Mouse (Mus musculus) inflammation-experienced regulatory T-cells, adult 6 months (primary cell): ENCODE measurements around the gene Gm20388. TPM values are rescaled to one million over a fixed set of nuclear protein-coding genes. Genes with fewer than 3 reads are reported as not detected.

ENCODE experiments used
- ATAC-seq: one replicate; pipeline ENCODE4 v1.8.0; 2017
- polyA plus RNA-seq, 3 experiments: library from polyadenylated mRNA; unstranded; fragments of 100-300 nt; shearing (Covaris generic); gene quantifications; one replicate each; pipeline ENCODE4 v1.2.1; 2017

The Gm20388 gene
- polyA plus RNA-seq, 3 experiments from 2014 or later, result 10.8 to 14.1 (median 11.8) TPM

DNA sequence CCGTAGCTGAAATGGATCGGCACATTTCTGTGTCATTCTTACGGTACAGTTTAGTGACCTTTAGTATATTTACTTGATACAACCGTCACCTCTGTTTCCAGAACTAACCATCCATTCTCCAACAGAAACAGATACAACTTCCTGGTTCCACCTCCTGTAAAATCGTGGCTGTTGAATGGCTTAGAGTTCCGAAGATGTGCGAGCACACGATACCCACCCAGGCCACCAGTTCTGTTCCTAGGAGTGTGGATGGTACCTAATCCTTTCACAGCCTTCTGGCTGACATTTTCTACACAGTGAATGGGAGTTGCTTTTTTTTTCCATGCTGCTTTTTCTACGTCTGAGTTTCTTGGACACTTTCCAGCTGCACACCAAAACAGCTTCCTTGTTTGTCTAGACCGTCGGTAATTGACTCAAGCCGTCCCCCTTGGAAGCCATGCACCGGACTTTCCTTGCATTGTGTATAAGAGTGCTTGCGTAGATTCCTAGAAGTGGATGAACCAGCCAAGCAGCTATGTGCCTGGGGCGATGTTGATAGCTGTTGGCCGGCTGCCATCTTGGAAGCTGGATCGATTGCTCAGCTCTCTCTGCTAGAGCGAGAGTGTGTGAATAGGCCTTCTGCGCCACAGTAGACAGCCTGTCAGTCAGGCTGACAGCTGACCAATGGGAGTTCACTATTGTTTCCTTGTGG lies 2533.6 kb downstream of the Gm20388 start:
- ATAC-seq, result peak; percentile 36

- no peak for ATAC-seq
Observed at GRCm38 (mm10) chr8:122445203-122445602, 2534.6 kb downstream of the Gm20388 start.

DNA sequence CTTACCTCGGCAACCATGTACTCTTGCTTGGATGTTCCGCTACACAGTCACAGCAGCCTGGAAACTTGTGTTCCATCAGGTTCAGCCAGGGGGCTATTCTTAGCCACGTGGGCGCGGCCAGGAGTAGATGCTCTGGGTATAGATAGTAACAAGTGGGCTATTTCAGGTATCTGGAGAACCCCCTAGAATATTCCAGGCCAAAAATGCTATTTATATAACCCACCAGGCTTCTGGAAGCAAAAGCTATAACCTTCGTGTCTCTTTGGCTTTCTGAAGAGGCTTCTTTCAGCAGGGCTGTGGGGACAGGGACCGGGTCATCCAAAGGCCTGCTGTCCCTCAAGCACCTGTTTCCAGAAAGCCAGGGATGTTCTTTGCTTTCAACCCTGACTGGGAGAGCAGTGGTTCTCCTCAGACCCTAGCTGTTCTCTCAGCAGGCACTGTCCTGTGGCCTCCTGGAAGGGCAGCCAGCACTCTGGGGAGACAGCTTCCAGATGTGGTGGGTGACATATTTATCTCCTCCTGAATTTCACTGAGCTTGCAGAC lies 2540.6 kb downstream of the Gm20388 start:
- ATAC-seq, result no peak

- ATAC-seq, result no peak
Observed at GRCm38 (mm10) chr8:122452154-122452553, 2541.5 kb downstream of the Gm20388 start.

DNA sequence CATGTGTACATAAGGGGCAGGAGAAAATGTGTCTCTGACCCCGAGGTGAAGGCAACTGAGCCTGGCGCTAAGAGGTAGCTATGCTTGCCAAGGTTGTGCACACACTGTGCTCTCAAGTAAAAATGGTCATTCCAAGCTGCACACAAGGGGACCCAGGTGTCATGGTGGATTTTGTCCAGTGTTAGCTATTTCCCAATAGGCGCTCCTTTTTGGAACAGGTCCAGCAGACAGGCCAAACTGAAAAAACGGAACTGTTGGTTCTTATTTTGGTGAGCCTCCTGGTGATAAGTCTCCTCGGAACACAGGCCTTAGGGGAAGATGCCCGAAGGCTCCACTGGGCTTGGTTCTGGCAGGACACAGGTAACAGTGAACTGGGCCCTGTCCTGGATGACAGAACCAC lies 2543.8 kb downstream of the Gm20388 start:
- ATAC-seq, result no peak

- no peak for ATAC-seq
Observed at GRCm38 (mm10) chr8:122457171-122457570, 2546.5 kb downstream of the Gm20388 start.

DNA sequence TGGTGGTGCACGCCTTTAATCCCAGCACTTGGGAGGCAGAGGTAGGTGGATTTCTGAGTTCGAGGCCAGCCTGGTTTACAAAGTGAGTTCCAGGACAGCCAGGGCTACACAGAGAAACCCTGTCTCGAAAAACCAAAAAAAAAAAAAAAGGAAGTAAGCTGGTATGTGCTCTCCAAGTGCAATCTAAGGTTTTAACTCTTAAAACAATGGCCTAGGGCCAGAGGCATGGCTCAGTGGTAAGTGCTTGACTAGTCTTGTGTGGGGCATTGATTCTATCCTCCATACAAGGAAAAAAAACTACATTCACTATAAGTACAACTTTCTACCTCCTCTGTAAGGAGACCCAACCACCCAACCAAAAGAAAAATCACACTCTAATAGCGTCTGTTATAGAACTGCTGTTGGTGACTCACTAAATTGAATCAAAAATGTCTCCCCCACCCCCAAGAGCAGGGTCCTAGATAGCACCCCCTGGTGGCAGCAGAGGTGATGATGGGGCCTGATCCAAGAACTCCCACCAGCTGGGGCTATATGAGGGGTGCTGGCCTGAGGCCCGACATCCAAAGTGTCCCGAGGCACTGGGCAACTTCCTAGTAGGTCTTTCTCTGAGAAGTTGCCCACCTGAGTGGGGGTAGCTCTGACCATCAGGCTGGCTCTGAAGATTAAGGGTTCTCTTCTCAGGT lies 2548.7 kb downstream of the Gm20388 start:
- no peak for ATAC-seq

- peak; percentile 66 for ATAC-seq
Observed at GRCm38 (mm10) chr8:122459990-122460389, 2549.3 kb downstream of the Gm20388 start.

DNA sequence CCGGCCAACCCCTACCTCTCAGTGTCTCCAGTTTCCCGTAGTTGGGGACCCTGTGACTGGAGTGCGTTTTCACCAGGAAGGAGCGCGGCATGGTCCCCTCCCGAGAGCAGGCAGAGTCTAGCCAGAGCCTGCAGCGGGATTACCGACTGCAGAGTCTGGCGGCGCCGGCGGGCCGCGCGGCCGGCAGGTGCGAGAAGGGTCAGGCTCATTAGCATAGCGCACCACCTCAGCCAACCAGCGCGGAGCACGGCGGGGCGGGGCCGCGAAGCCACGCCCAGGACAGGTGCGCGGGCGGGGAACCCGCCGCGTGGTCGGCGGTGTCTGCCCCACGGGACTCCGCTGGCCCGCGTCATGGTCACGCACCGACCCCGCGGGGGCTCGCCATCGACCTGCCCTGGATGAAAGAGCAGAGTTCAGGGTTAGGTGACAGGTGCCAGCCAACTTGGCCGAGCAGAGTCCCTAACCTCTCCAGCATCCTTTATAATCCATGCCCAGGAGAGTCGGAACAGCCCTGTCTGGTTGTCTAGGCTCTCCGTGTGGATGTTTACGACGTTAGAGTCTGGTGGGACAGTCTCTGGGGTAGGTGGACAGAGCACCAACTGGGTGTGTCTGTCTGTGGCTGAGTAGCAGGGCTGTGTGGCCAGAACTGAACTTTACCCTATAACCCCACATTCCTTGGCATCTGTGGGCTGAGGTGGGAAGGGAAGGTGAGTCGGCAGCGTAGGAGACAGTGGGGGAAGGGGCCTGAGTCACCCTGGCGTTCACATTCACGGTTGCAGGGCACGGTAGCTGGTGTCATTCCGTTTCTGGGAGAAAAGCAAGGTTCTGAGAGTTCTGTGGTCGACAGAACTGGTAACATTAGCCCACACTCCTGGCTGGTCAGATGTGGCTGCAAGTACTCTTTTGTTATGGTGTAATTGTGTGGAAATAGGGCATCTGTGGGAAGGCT lies 2550.2 kb downstream of the Gm20388 start, which contains the start of gene Snai3:
Gene Snai3, minus strand, starts transcription at position 210 of the 949 bp plus-strand sequence.
- peak; percentile 40 for ATAC-seq

DNA sequence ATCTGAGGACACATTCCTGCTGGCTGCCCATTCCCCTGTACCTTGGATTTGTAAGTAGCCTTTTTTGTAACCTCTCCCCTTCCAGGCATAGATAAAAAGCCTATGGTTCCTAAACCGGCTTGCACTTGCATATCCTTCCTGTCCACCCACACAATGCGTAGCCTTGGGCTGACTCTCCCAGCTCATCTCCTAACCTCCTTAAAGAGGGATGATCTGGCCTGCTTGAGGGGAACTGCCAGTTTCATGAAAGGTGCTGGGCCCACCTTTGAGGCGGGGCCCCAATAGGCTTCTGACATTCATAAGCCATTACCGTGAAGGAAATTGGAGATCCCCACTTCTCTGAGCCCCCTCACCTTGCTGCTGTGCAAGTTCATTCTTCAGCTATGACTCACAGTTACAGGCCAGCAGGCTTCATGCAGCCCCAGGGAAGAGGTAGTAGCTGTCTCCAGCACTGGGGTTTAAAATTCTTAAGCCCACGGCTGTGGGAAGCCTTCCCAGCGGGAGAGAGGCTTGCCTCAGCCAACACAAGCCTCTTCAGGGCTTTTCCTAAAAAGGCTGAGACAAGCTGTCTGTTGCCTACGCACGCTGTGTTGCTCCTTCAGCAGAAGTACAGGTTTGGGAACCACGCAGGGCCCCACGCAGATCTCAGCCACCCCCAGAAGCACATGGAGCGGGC lies 2551.0 kb downstream of the Gm20388 start:
- ATAC-seq, result no peak

GRCm38 (mm10) chr8:122462510-122462909 lies 2551.9 kb downstream of the Gm20388 start:
- no peak for ATAC-seq

GRCm38 (mm10) chr8:122463651-122464640 lies 2553.3 kb downstream of the Gm20388 start:
- ATAC-seq, result peak; percentile 29

DNA sequence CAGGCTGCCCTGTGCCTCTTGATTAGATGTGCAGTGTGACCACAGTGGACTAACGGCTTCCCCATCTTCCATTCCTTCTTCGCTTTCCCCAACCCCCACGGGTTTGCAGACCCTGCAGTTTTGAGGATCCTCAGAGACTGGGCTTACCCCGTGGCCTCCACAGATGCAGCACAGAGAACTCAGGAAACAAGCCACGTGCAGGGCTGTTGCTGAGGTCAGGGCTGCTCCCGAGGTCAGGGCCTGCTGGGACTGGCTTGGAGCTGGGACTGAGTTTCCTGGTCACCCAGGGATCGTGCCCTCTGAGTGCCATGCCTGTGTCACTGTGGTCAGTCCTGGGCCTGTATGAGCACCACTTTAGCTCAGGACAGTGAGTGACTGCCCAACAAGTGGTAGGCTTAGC lies 2554.3 kb downstream of the Gm20388 start:
- no peak for ATAC-seq

- ATAC-seq, result no peak
Observed at GRCm38 (mm10) chr8:122467816-122468215, 2557.2 kb downstream of the Gm20388 start.

- ATAC-seq, result no peak
Observed at GRCm38 (mm10) chr8:122469407-122469806, 2558.8 kb downstream of the Gm20388 start.

DNA sequence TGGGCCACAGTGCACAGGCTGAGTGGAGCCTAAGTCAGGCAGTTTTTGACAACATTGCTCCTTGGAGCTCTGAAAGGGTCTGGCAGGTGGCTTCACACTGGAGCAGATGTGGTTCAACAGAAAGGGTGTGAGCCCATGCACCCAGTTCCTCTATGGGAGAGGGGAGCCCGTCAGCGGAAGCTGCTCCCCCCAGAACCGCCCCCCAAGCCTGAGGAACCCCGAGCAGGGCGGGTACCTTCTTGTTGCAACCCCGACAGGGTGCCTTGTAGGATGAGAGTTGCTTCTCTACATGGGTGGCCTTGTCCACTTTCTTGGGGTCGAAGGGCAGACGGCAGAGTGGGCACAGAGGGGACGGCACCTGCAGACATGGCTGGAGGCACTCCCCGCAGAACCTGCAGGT lies 2559.3 kb downstream of the Gm20388 start:
- no peak for ATAC-seq

DNA sequence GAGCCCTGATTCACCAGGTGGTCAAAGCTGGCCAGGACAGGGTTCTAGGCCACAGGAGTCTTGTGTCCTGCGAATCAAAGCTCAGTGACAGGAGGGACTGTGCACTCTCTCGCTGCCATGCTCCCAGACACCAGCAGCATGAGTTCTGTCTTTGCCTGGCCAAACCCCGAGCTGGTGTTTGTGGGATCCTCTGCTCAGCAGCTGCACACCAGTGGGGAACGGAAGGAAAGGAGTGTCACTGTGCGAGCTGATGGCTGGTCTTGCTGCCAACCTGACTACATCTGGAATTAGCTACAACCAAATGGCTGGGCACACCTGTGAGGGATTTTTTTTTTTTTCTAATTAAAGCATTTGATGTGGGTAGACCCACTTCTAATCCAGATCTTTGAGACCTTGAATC lies 2560.1 kb downstream of the Gm20388 start:
- ATAC-seq, result no peak

- peak; percentile 53 for ATAC-seq
Observed at GRCm38 (mm10) chr8:122473911-122474421, 2563.3 kb downstream of the Gm20388 start.

DNA sequence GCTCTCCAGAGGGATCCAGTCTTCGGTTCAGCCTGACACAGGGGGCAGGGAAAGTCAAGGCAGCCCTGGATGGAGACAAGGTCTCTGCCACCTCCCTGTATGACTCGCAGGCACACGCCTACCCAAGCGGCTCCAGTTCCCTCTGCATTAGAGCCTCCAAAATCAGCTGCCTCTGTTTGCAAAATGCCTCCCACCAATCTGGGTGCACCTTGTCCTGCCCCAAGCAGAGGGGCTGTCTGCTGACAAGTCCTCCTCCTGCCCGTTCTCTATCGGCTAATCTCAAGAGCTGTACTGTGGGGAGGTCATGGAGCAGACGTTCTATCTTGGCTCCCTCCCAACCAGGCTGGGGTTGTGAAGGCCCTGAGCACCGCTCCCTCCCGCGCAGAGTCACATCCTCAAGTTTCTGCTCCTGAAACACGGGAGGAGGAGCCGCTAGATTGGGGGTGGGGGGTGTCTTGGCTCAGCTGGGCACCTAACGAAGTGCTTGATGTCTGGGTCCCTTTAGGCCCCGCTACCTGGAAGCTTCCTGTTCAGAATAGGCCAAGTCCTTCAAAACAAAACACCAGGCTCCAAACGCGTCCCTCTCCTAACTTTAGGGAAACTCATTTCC lies 2564.4 kb downstream of the Gm20388 start:
- peak; percentile 10 for ATAC-seq
